Mouse (Mus musculus): ENCODE measurements at regions not wholly inside any gene's neighbourhood (a gene's known extent, or its start where the extent isn't known, plus 50 kb on each side); places are given as distances from the start of the nearest gene placed in this dataset.

- no peak for TF ChIP-seq POLR2A (IDR thresholded peaks at IDR 0.05; ENCODE audit: extremely low read depth, insufficient read depth, low read length)
- no peak for TF ChIP-seq CTCF (IDR thresholded peaks at IDR 0.05; ENCODE audit: low read depth, low read length)
Observed at GRCm38 (mm10) chr3:156264654-156265053, 296.9 kb upstream of the Negr1 start.

DNA sequence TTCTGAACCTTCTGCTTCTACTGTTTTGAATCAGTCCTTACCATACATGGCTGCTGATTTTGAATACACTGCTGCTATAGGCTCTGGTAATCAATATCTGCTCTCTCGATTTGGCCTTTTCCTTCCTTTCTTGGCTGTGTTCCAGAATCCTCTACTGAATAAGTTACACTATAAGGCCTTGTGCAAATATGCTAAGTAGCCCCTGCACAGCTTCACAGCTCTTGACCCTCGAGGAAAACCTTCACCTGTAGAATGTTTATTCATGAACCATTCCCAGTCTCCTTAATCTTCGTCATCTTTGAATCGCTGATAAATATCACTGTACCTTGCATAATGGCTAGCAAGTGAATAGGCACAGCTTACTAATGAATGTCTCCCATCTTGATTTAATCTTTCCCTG, 293.9 kb upstream of the Negr1 start:
- Histone ChIP-seq H3K4me1 (ENCODE audit: control insufficient read depth, insufficient read depth, low read length) (no peaks in the 10 kb centered on the region), H3K79me2 (ENCODE audit: control insufficient read depth, insufficient read depth, low read length) (no peaks in the 10 kb centered on the region), H3K27ac (replicated peaks; ENCODE audit: insufficient read depth, low read depth, low read length) (no peak overlapping the region), H3K4me3 (ENCODE audit: insufficient read depth, low read depth, low read length) (no peak overlapping the region), H3K9ac (ENCODE audit: low read depth, low read length) (no peak overlapping the region), H3K27me3 (ENCODE audit: control insufficient read depth, insufficient read depth, low read length) (no peaks in the 10 kb centered on the region), H3K36me3 (ENCODE audit: control insufficient read depth, insufficient read depth, low read length) (no peaks in the 10 kb centered on the region)
- TF ChIP-seq POLR2A (IDR thresholded peaks at IDR 0.05; ENCODE audit: extremely low read depth, insufficient read depth, low read length) = no peak
- TF ChIP-seq CTCF (IDR thresholded peaks at IDR 0.05; ENCODE audit: low read depth, low read length) = no peak
- DNase-seq (ENCODE audit: extremely low read depth, low read depth, low spot score) = no peak
- 53% methylated on average over 4 of the region's 4 CpGs for WGBS

More at GRCm38 (mm10) chr3:156264654-156265053, 296.9 kb upstream of the Negr1 start:
- 86% methylated on average over 6 of the region's 6 CpGs for WGBS
- no peak overlapping the region for H3K4me3 ChIP-seq (ENCODE audit: insufficient read depth, low read depth, low read length)
- no peaks in the 10 kb centered on the region for H3K4me1 ChIP-seq (ENCODE audit: control insufficient read depth, insufficient read depth, low read length)
- H3K27me3 ChIP-seq (ENCODE audit: control insufficient read depth, insufficient read depth, low read length) = no peaks in the 10 kb centered on the region
- H3K36me3 ChIP-seq (ENCODE audit: control insufficient read depth, insufficient read depth, low read length) = no peaks in the 10 kb centered on the region
- no peak for DNase-seq (ENCODE audit: extremely low read depth, low read depth, low spot score)
- H3K9ac ChIP-seq (ENCODE audit: low read depth, low read length) = no peak overlapping the region
- no peak overlapping the region for H3K27ac ChIP-seq (replicated peaks; ENCODE audit: insufficient read depth, low read depth, low read length)
- H3K79me2 ChIP-seq (ENCODE audit: control insufficient read depth, insufficient read depth, low read length) = no peaks in the 10 kb centered on the region

DNA sequence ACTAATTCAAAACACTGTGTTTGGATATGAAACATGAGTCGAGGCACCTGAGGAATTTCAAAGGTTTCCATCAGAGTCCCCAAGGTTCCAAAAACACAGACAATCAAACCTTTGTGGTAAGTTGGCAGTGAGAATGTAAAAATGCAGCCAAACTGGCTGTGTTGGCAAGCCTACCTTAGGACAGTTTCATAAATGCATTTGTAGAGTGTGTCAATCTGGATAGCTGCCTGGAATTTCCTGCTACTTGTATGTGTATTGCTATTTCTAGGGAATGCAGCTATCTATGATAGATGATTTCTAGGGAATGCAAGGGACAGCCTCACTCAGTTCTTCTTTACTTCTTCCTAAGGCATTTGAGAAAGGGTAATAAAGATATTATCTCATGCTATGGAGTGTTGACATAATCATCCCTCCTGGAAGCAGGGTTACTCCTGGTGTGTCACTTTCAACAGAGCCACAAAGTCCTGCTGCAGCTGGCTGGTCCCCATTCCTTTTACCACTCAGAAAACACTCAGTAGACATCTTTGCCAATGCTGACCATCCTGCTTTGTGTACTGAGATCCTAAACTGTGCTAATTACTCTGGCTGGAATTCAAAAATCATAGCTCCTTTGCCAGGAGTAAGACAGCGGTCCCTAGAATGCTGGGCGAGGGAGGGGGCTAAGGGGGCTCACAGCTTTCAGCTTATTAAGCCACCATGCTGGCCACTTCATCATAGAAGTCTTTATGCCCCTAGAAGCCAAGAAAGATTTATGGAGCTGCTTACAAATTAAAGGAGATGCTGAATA, 261.4 kb upstream of the Negr1 start:
- Histone ChIP-seq H3K4me3 (ENCODE audit: insufficient read depth, low read depth, low read length) (no peak overlapping the region), H3K79me2 (ENCODE audit: control insufficient read depth, insufficient read depth, low read length) (no peaks in the 10 kb centered on the region), H3K9ac (ENCODE audit: low read depth, low read length) (no peak overlapping the region), H3K4me1 (ENCODE audit: control insufficient read depth, insufficient read depth, low read length) (no peaks in the 10 kb centered on the region), H3K27ac (replicated peaks; ENCODE audit: insufficient read depth, low read depth, low read length) (no peak overlapping the region), H3K27me3 (ENCODE audit: control insufficient read depth, insufficient read depth, low read length) (no peaks in the 10 kb centered on the region), H3K36me3 (ENCODE audit: control insufficient read depth, insufficient read depth, low read length) (no peaks in the 10 kb centered on the region)
- TF ChIP-seq POLR2A (IDR thresholded peaks at IDR 0.05; ENCODE audit: extremely low read depth, insufficient read depth, low read length) (no peak), CTCF (IDR thresholded peaks at IDR 0.05; ENCODE audit: low read depth, low read length) (no peak)
- peak; percentile 0 for DNase-seq (ENCODE audit: extremely low read depth, low read depth, low spot score)
- 67% methylated on average over 3 of the region's 3 CpGs for WGBS

GRCm38 (mm10) chr3:156301302-156301701, 260.3 kb upstream of the Negr1 start:
- WGBS = 82% methylated on average over 1 of the region's 1 CpGs

GRCm38 (mm10) chr3:156301745-156302144, 259.8 kb upstream of the Negr1 start:
- H3K9ac ChIP-seq (ENCODE audit: low read depth, low read length) = no peak overlapping the region
- no peaks in the 10 kb centered on the region for H3K36me3 ChIP-seq (ENCODE audit: control insufficient read depth, insufficient read depth, low read length)
- H3K27ac ChIP-seq (replicated peaks; ENCODE audit: insufficient read depth, low read depth, low read length) = no peak overlapping the region
- 83% methylated on average over 3 of the region's 3 CpGs for WGBS
- DNase-seq (ENCODE audit: extremely low read depth, low read depth, low spot score) = no peak
- H3K27me3 ChIP-seq (ENCODE audit: control insufficient read depth, insufficient read depth, low read length) = no peaks in the 10 kb centered on the region
- no peaks in the 10 kb centered on the region for H3K79me2 ChIP-seq (ENCODE audit: control insufficient read depth, insufficient read depth, low read length)
- TF ChIP-seq POLR2A (IDR thresholded peaks at IDR 0.05; ENCODE audit: extremely low read depth, insufficient read depth, low read length) (no peak), CTCF (IDR thresholded peaks at IDR 0.05; ENCODE audit: low read depth, low read length) (no peak)
- no peaks in the 10 kb centered on the region for H3K4me1 ChIP-seq (ENCODE audit: control insufficient read depth, insufficient read depth, low read length)
- no peak overlapping the region for H3K4me3 ChIP-seq (ENCODE audit: insufficient read depth, low read depth, low read length)

More at GRCm38 (mm10) chr3:156301302-156301701, 260.3 kb upstream of the Negr1 start:
- no peaks in the 10 kb centered on the region for H3K79me2 ChIP-seq (ENCODE audit: control insufficient read depth, insufficient read depth, low read length)
- no peak overlapping the region for H3K9ac ChIP-seq (ENCODE audit: low read depth, low read length)
- no peak overlapping the region for H3K4me3 ChIP-seq (ENCODE audit: insufficient read depth, low read depth, low read length)
- no peaks in the 10 kb centered on the region for H3K36me3 ChIP-seq (ENCODE audit: control insufficient read depth, insufficient read depth, low read length)
- H3K27me3 ChIP-seq (ENCODE audit: control insufficient read depth, insufficient read depth, low read length) = no peaks in the 10 kb centered on the region
- H3K27ac ChIP-seq (replicated peaks; ENCODE audit: insufficient read depth, low read depth, low read length) = no peak overlapping the region
- H3K4me1 ChIP-seq (ENCODE audit: control insufficient read depth, insufficient read depth, low read length) = no peaks in the 10 kb centered on the region
- DNase-seq (ENCODE audit: extremely low read depth, low read depth, low spot score) = no peak
- TF ChIP-seq CTCF (IDR thresholded peaks at IDR 0.05; ENCODE audit: low read depth, low read length) (no peak), POLR2A (IDR thresholded peaks at IDR 0.05; ENCODE audit: extremely low read depth, insufficient read depth, low read length) (no peak)

GRCm38 (mm10) chr3:156304174-156304573, 257.4 kb upstream of the Negr1 start:
- Histone ChIP-seq H3K4me1 (ENCODE audit: control insufficient read depth, insufficient read depth, low read length) (no peaks in the 10 kb centered on the region), H3K79me2 (ENCODE audit: control insufficient read depth, insufficient read depth, low read length) (no peaks in the 10 kb centered on the region), H3K4me3 (ENCODE audit: insufficient read depth, low read depth, low read length) (no peak overlapping the region), H3K27ac (replicated peaks; ENCODE audit: insufficient read depth, low read depth, low read length) (no peak overlapping the region), H3K36me3 (ENCODE audit: control insufficient read depth, insufficient read depth, low read length) (no peaks in the 10 kb centered on the region), H3K27me3 (ENCODE audit: control insufficient read depth, insufficient read depth, low read length) (no peaks in the 10 kb centered on the region), H3K9ac (ENCODE audit: low read depth, low read length) (no peak overlapping the region)
- TF ChIP-seq POLR2A (IDR thresholded peaks at IDR 0.05; ENCODE audit: extremely low read depth, insufficient read depth, low read length) (no peak), CTCF (IDR thresholded peaks at IDR 0.05; ENCODE audit: low read depth, low read length) (no peak)
- WGBS = 63% methylated on average over 4 of the region's 4 CpGs
- no peak for DNase-seq (ENCODE audit: extremely low read depth, low read depth, low spot score)

All from liver, adult 2 months (tissue).